Mouse (Mus musculus) thymus, postnatal 14 days (tissue): ENCODE measurements around the gene Mif.
"Not testable (repeated sequence)": the region's sequence is repeated elsewhere in the genome, so short reads cannot be mapped to it uniquely, and the experiment has no call there.

ENCODE experiments used
- DNase-seq: peaks from one replicate; pipeline ENCODE4 v3.0.0; 2021

The Mif gene

GRCm38 (mm10) chr10:75872915-75873542, 13.0 kb upstream of the Mif start:
- peak; percentile 19 for DNase-seq

GRCm38 (mm10) chr10:75872025-75872914, 12.2 kb upstream of the Mif start:
- DNase-seq, result no peak

GRCm38 (mm10) chr10:75861587-75861986, 1.5 kb upstream of the Mif start:
- no peak for DNase-seq

- DNase-seq, result no peak
Measured at GRCm38 (mm10) chr10:75860746-75861145, 706 bp upstream of the Mif start.

- peak; percentile 43 for DNase-seq
Measured at GRCm38 (mm10) chr10:75859107-75859746, 813 bp downstream of the Mif start.

GRCm38 (mm10) chr10:75857598-75857997, 2.4 kb downstream of the Mif start:
- DNase-seq, result no peak

GRCm38 (mm10) chr10:75856976-75857375, 3.1 kb downstream of the Mif start:
- no peak for DNase-seq

GRCm38 (mm10) chr10:75856155-75856907, 3.7 kb downstream of the Mif start:
- DNase-seq, result no peak

GRCm38 (mm10) chr10:75855416-75855981, 4.5 kb downstream of the Mif start:
- DNase-seq, result no peak

GRCm38 (mm10) chr10:75854791-75855190, 5.2 kb downstream of the Mif start:
- no peak for DNase-seq

GRCm38 (mm10) chr10:75854096-75854495, 5.9 kb downstream of the Mif start:
- DNase-seq, result no peak

GRCm38 (mm10) chr10:75853452-75853851, 6.6 kb downstream of the Mif start:
- DNase-seq, result peak; percentile 89

GRCm38 (mm10) chr10:75852539-75853125, 7.4 kb downstream of the Mif start:
- no peak for DNase-seq

GRCm38 (mm10) chr10:75851681-75852080, 8.4 kb downstream of the Mif start:
- no peak for DNase-seq

GRCm38 (mm10) chr10:75851076-75851475, 9.0 kb downstream of the Mif start:
- DNase-seq, result no peak

GRCm38 (mm10) chr10:75848382-75848781, 11.7 kb downstream of the Mif start:
- peak; percentile 35 for DNase-seq

GRCm38 (mm10) chr10:75845306-75845930, 14.6 kb downstream of the Mif start:
- DNase-seq, result no peak

- DNase-seq, result no peak
Measured at GRCm38 (mm10) chr10:75844800-75845199, 15.2 kb downstream of the Mif start.

GRCm38 (mm10) chr10:75843898-75844297, 16.1 kb downstream of the Mif start:
- DNase-seq, result not testable (repeated sequence)

GRCm38 (mm10) chr10:75839092-75839491, 20.9 kb downstream of the Mif start:
- no peak for DNase-seq

GRCm38 (mm10) chr10:75837248-75837759, 22.7 kb downstream of the Mif start, which contains the start of gene Gstt2:
Gene Gstt2 (minus strand): TSS chr10:75837424.
- peak; percentile 92 for DNase-seq
